Mouse (Mus musculus): ENCODE measurements around the gene Stac2. TPM values are rescaled to one million over a fixed set of nuclear protein-coding genes. Genes with fewer than 3 reads are reported as not detected.

The Stac2 gene
- polyA plus RNA-seq, 1 experiment = 34.6 TPM

- Histone ChIP-seq H3K36me3 (ENCODE audit: control insufficient read depth, insufficient read depth) (no peaks in the 10 kb centered on the region), H3ac (ENCODE audit: control insufficient read depth, insufficient read length, low read depth) (peak overlapping the region; percentile 3), H3K27me3 (ENCODE audit: control insufficient read depth, insufficient read depth, insufficient read length) (no peaks in the 10 kb centered on the region), H3K79me3 (ENCODE audit: low read depth) (no peaks in the 10 kb centered on the region), H3K79me2 (ENCODE audit: control insufficient read depth, insufficient read depth) (no peaks in the 10 kb centered on the region), H3K4me3 (ENCODE audit: insufficient read depth, poor library complexity, severe bottlenecking) (no peak overlapping the region)
- TF ChIP-seq FOSL1 (IDR thresholded peaks at IDR 0.05; ENCODE audit: insufficient read depth, low read length, poor library complexity, severe bottlenecking) (no peak), CEBPB (IDR thresholded peaks at IDR 0.05; ENCODE audit: low read depth) (peak; percentile 98), MAX (IDR thresholded peaks at IDR 0.05) (peak; percentile 64), MYOG (IDR thresholded peaks at IDR 0.05; ENCODE audit: control insufficient read depth, extremely low read depth, insufficient read length) (no peak), USF1 (IDR thresholded peaks at IDR 0.05; ENCODE audit: low read depth) (no peak), CTCF (IDR thresholded peaks at IDR 0.05; ENCODE audit: control insufficient read depth, insufficient read depth, insufficient read length) (no peak), MYOD1 (IDR thresholded peaks at IDR 0.05; ENCODE audit: control insufficient read depth, insufficient read length, low read depth) (no peak)
These were observed 6.4 kb upstream of the Stac2 start for GRCm38 (mm10) chr11:98059662-98060061.

GRCm38 (mm10) chr11:98057998-98058397 lies 4.7 kb upstream of the Stac2 start:
- TF ChIP-seq MAX (IDR thresholded peaks at IDR 0.05) (peak; percentile 79), MYOG (IDR thresholded peaks at IDR 0.05; ENCODE audit: control insufficient read depth, extremely low read depth, insufficient read length) (no peak), MYOD1 (IDR thresholded peaks at IDR 0.05; ENCODE audit: control insufficient read depth, insufficient read length, low read depth) (no peak), CTCF (IDR thresholded peaks at IDR 0.05; ENCODE audit: control insufficient read depth, insufficient read depth, insufficient read length) (no peak), USF1 (IDR thresholded peaks at IDR 0.05; ENCODE audit: low read depth) (peak; percentile 72), CEBPB (IDR thresholded peaks at IDR 0.05; ENCODE audit: low read depth) (no peak)
- H3K79me3 ChIP-seq (ENCODE audit: low read depth) = peaks cover under 1% of the 10 kb centered on the region
- no peaks in the 10 kb centered on the region for H3K27me3 ChIP-seq (ENCODE audit: control insufficient read depth, insufficient read depth, insufficient read length)
- H3K79me2 ChIP-seq (ENCODE audit: control insufficient read depth, insufficient read depth) = peaks cover 1% of the 10 kb centered on the region
- H3K36me3 ChIP-seq (ENCODE audit: control insufficient read depth, insufficient read depth) = no peaks in the 10 kb centered on the region
- no peak overlapping the region for H3K4me3 ChIP-seq (ENCODE audit: insufficient read depth, poor library complexity, severe bottlenecking)
- no peak overlapping the region for H3ac ChIP-seq (ENCODE audit: control insufficient read depth, insufficient read length, low read depth)

GRCm38 (mm10) chr11:98057466-98057865 lies 4.2 kb upstream of the Stac2 start:
- Histone ChIP-seq H3K79me2 (ENCODE audit: control insufficient read depth, insufficient read depth) (peaks cover 7% of the 10 kb centered on the region), H3K79me3 (ENCODE audit: low read depth) (peaks cover 5% of the 10 kb centered on the region), H3ac (ENCODE audit: control insufficient read depth, insufficient read length, low read depth) (no peak overlapping the region), H3K27me3 (ENCODE audit: control insufficient read depth, insufficient read depth, insufficient read length) (no peaks in the 10 kb centered on the region), H3K36me3 (ENCODE audit: control insufficient read depth, insufficient read depth) (no peaks in the 10 kb centered on the region), H3K4me3 (ENCODE audit: insufficient read depth, poor library complexity, severe bottlenecking) (no peak overlapping the region)
- peak; percentile 59 for TF ChIP-seq FOSL1 (IDR thresholded peaks at IDR 0.05; ENCODE audit: insufficient read depth, low read length, poor library complexity, severe bottlenecking)
- no peak for TF ChIP-seq USF1 (IDR thresholded peaks at IDR 0.05; ENCODE audit: low read depth)
- no peak for TF ChIP-seq CTCF (IDR thresholded peaks at IDR 0.05; ENCODE audit: control insufficient read depth, insufficient read depth, insufficient read length)
- TF ChIP-seq MYOG (IDR thresholded peaks at IDR 0.05; ENCODE audit: control insufficient read depth, extremely low read depth, insufficient read length) = no peak
- TF ChIP-seq MAX (IDR thresholded peaks at IDR 0.05) = no peak
- TF ChIP-seq MYOD1 (IDR thresholded peaks at IDR 0.05; ENCODE audit: control insufficient read depth, insufficient read length, low read depth) = no peak

- Histone ChIP-seq H3K4me3 (ENCODE audit: insufficient read depth, poor library complexity, severe bottlenecking) (peak overlapping the region; percentile 74), H3K27me3 (ENCODE audit: control insufficient read depth, insufficient read depth, insufficient read length) (no peaks in the 10 kb centered on the region), H3K79me3 (ENCODE audit: low read depth) (peaks cover 46% of the 10 kb centered on the region), H3K79me2 (ENCODE audit: control insufficient read depth, insufficient read depth) (peaks cover 58% of the 10 kb centered on the region), H3K36me3 (ENCODE audit: control insufficient read depth, insufficient read depth) (peaks cover 25% of the 10 kb centered on the region), H3ac (ENCODE audit: control insufficient read depth, insufficient read length, low read depth) (peak overlapping the region; percentile 92)
- TF ChIP-seq MAX (IDR thresholded peaks at IDR 0.05) (peak; percentile 76), CEBPB (IDR thresholded peaks at IDR 0.05; ENCODE audit: low read depth) (no peak), MYOD1 (IDR thresholded peaks at IDR 0.05; ENCODE audit: control insufficient read depth, insufficient read length, low read depth) (no peak)
These were observed 903 bp downstream of the Stac2 start for GRCm38 (mm10) chr11:98052129-98052988.

GRCm38 (mm10) chr11:98051611-98052128 lies 1.6 kb downstream of the Stac2 start:
- peak overlapping the region; percentile 74 for H3K4me3 ChIP-seq (ENCODE audit: insufficient read depth, poor library complexity, severe bottlenecking)
- peaks cover 29% of the 10 kb centered on the region for H3K36me3 ChIP-seq (ENCODE audit: control insufficient read depth, insufficient read depth)
- peaks cover 65% of the 10 kb centered on the region for H3K79me2 ChIP-seq (ENCODE audit: control insufficient read depth, insufficient read depth)
- H3K27me3 ChIP-seq (ENCODE audit: control insufficient read depth, insufficient read depth, insufficient read length) = no peaks in the 10 kb centered on the region
- H3K79me3 ChIP-seq (ENCODE audit: low read depth) = peaks cover 51% of the 10 kb centered on the region
- peak overlapping the region; percentile 25 for H3ac ChIP-seq (ENCODE audit: control insufficient read depth, insufficient read length, low read depth)
- TF ChIP-seq FOSL1 (IDR thresholded peaks at IDR 0.05; ENCODE audit: insufficient read depth, low read length, poor library complexity, severe bottlenecking) (no peak), CTCF (IDR thresholded peaks at IDR 0.05; ENCODE audit: control insufficient read depth, insufficient read depth, insufficient read length) (no peak), CEBPB (IDR thresholded peaks at IDR 0.05; ENCODE audit: low read depth) (no peak), MYOD1 (IDR thresholded peaks at IDR 0.05; ENCODE audit: control insufficient read depth, insufficient read length, low read depth) (no peak), MYOG (IDR thresholded peaks at IDR 0.05; ENCODE audit: control insufficient read depth, extremely low read depth, insufficient read length) (no peak), USF1 (IDR thresholded peaks at IDR 0.05; ENCODE audit: low read depth) (no peak)
